Mouse (Mus musculus) midbrain, embryonic 11.5 days (tissue): ENCODE measurements around the gene Kncn. TPM values are rescaled to one million over a fixed set of nuclear protein-coding genes. Genes with fewer than 3 reads are reported as not detected.

Experiments used
- ATAC-seq: fragments of 200-750 bp; cut with Nextera tagmentation; 2 replicates; pipeline ENCODE4 v1.8.0; 2017; ENCODE audit warnings: moderate TSS enrichment, moderate library complexity; ENCODE audit not compliant: low FRiP score
- DNase-seq: peaks from one replicate; pipeline ENCODE4 v3.0.0; 2015; ENCODE audit warnings: low spot score; ENCODE audit errors: missing footprints
- H3K27ac ChIP-seq: fragments of 300-500 bp; sonication (generic); 2 replicates; pipeline ENCODE4 v1.5.1; 2014; ENCODE audit warnings: low read depth, low read length
- H3K27me3 ChIP-seq: fragments of 300-500 bp; sonication (generic); 2 replicates; pipeline ENCODE4 v1.6.1; 2014; ENCODE audit warnings: mild to moderate bottlenecking, low read length, moderate library complexity, mixed read lengths; ENCODE audit not compliant: control insufficient read depth, insufficient read depth
- H3K36me3 ChIP-seq: fragments of 300-500 bp; sonication (generic); 2 replicates; pipeline ENCODE4 v1.6.1; 2014; ENCODE audit warnings: mild to moderate bottlenecking, low read length, moderate library complexity, mixed read lengths; ENCODE audit not compliant: control insufficient read depth, insufficient read depth
- H3K4me1 ChIP-seq: fragments of 300-500 bp; sonication (generic); 2 replicates; pipeline ENCODE4 v1.6.1; 2014; ENCODE audit warnings: low read length; ENCODE audit not compliant: control insufficient read depth, insufficient read depth
- H3K4me2 ChIP-seq: fragments of 300-500 bp; sonication (generic); 2 replicates; pipeline ENCODE4 v1.6.1; 2014; ENCODE audit warnings: mild to moderate bottlenecking, moderate library complexity
- H3K4me3 ChIP-seq: fragments of 300-500 bp; sonication (generic); 2 replicates; pipeline ENCODE4 v1.5.1; 2014; ENCODE audit warnings: low read depth, low read length
- H3K9ac ChIP-seq: fragments of 300-500 bp; sonication (generic); 2 replicates; pipeline ENCODE4 v1.6.1; 2014; ENCODE audit warnings: low read length
- H3K9me3 ChIP-seq: fragments of 300-500 bp; sonication (generic); 2 replicates; pipeline ENCODE4 v1.6.1; 2016; ENCODE audit warnings: low read length; ENCODE audit not compliant: control insufficient read depth
- WGBS: fragments of 180-500 bp; shearing (Covaris S2); extraction: QIAGEN DNeasy Blood & Tissue Kit; methylation state at CpG from one replicate; pipeline ENCODE4 v1.1.7; 2014; 5-methylcytosine and 5-hydroxymethylcytosine counted together
- polyA plus RNA-seq: library from polyadenylated mRNA; unstranded; fragments of >200 nt; fragmentation: Nextera tagmentation; extraction: Ambion mirVana; gene quantifications from 2 replicates; pipeline ENCODE4 v1.2.1, GENCODE M21; 2014

Kncn gene
- not detected in 2 replicates for polyA plus RNA-seq

- Histone ChIP-seq H3K36me3 (no peaks in the 10 kb centered on the region), H3K9me3 (no peaks in the 10 kb centered on the region), H3K9ac (no peak within 1 kb of the TSS), H3K4me3 (no peak within 1 kb of the TSS), H3K27ac (no peak within 1 kb of the TSS), H3K4me1 (peaks cover 31% of the 10 kb centered on the region), H3K27me3 (peaks cover 2% of the 10 kb centered on the region; the same call in 1 of the 2 replicates), H3K4me2 (no peak within 1 kb of the TSS)
- DNase-seq (no peak), ATAC-seq (no peak)
- 72% methylated on average over 6 of the region's 6 CpGs for WGBS
These were observed at the start of gene Kncn for GRCm38 (mm10) chr4:115884022-115884421. Gene Kncn (plus strand): TSS chr4:115884400.

- 86% methylated on average over 2 of the region's 2 CpGs for WGBS
- no peak for ATAC-seq
- Histone ChIP-seq H3K4me1 (peaks cover 7% of the 10 kb centered on the region; the same call in 1 of the 2 replicates), H3K4me3 (no peak overlapping the region), H3K9me3 (no peaks in the 10 kb centered on the region), H3K4me2 (no peak overlapping the region), H3K27ac (no peak overlapping the region), H3K36me3 (no peaks in the 10 kb centered on the region), H3K27me3 (no peaks in the 10 kb centered on the region), H3K9ac (no peak overlapping the region)
- DNase-seq = peak; percentile 21
These were observed 48.6 kb upstream of the Kncn start for GRCm38 (mm10) chr4:115835576-115835975.

GRCm38 (mm10) chr4:115838196-115838595 is 46.0 kb upstream of the Kncn start:
- H3K4me1 ChIP-seq = peaks cover 7% of the 10 kb centered on the region; the same call in 1 of the 2 replicates
- no peak for ATAC-seq
- no peak overlapping the region for H3K9ac ChIP-seq
- H3K36me3 ChIP-seq = no peaks in the 10 kb centered on the region
- DNase-seq = no peak
- no peak overlapping the region for H3K4me2 ChIP-seq
- WGBS = 74% methylated on average over 4 of the region's 4 CpGs
- no peak overlapping the region for H3K27ac ChIP-seq
- no peaks in the 10 kb centered on the region for H3K9me3 ChIP-seq
- no peaks in the 10 kb centered on the region for H3K27me3 ChIP-seq
- H3K4me3 ChIP-seq = no peak overlapping the region

- DNase-seq (peak; percentile 98), ATAC-seq (peak; percentile 98)
- H3K9ac ChIP-seq = peak within 1 kb of the TSS; percentile 69
- peak within 1 kb of the TSS; percentile 70 for H3K4me3 ChIP-seq
- H3K27me3 ChIP-seq = no peaks in the 10 kb centered on the region
- peak within 1 kb of the TSS; percentile 73 for H3K4me2 ChIP-seq
- no peaks in the 10 kb centered on the region for H3K9me3 ChIP-seq
- peaks cover 7% of the 10 kb centered on the region; the same call in 1 of the 2 replicates for H3K4me1 ChIP-seq
- H3K27ac ChIP-seq = no peak within 1 kb of the TSS
- no peaks in the 10 kb centered on the region for H3K36me3 ChIP-seq
- 3% methylated on average over 51 of the region's 51 CpGs for WGBS
These were observed 45.2 kb upstream of the Kncn start, which contains the start of gene Mknk1 for GRCm38 (mm10) chr4:115838696-115839641. Gene Mknk1 (plus strand): TSS chr4:115839198.

- no peak for DNase-seq
- 70% methylated on average over 4 of the region's 4 CpGs for WGBS
- H3K36me3 ChIP-seq = no peaks in the 10 kb centered on the region
- peaks cover 7% of the 10 kb centered on the region; the same call in 1 of the 2 replicates for H3K4me1 ChIP-seq
- H3K4me3 ChIP-seq = peak overlapping the region; percentile 70
- no peak for ATAC-seq
- H3K27me3 ChIP-seq = no peaks in the 10 kb centered on the region
- H3K4me2 ChIP-seq = peak overlapping the region; percentile 73; the same call in 1 of the 2 replicates
- H3K9ac ChIP-seq = no peak overlapping the region; the same call in 1 of the 2 replicates
- no peak overlapping the region for H3K27ac ChIP-seq
- H3K9me3 ChIP-seq = no peaks in the 10 kb centered on the region
These were observed 44.2 kb upstream of the Kncn start for GRCm38 (mm10) chr4:115839956-115840355.

GRCm38 (mm10) chr4:115840842-115841241 is 43.4 kb upstream of the Kncn start:
- no peaks in the 10 kb centered on the region for H3K27me3 ChIP-seq
- ATAC-seq (no peak), DNase-seq (no peak)
- H3K9ac ChIP-seq = no peak overlapping the region
- H3K4me3 ChIP-seq = no peak overlapping the region
- H3K36me3 ChIP-seq = no peaks in the 10 kb centered on the region
- H3K4me1 ChIP-seq = peaks cover 7% of the 10 kb centered on the region; the same call in 1 of the 2 replicates
- no peaks in the 10 kb centered on the region for H3K9me3 ChIP-seq
- 94% methylated on average over 4 of the region's 4 CpGs for WGBS
- H3K4me2 ChIP-seq = no peak overlapping the region
- no peak overlapping the region for H3K27ac ChIP-seq

- DNase-seq = no peak
These were observed 37.5 kb upstream of the Kncn start for GRCm38 (mm10) chr4:115846656-115847055.

GRCm38 (mm10) chr4:115847377-115847776 is 36.8 kb upstream of the Kncn start:
- DNase-seq = no peak
- Histone ChIP-seq H3K9ac (no peak overlapping the region), H3K9me3 (no peaks in the 10 kb centered on the region), H3K4me1 (no peaks in the 10 kb centered on the region), H3K4me3 (no peak overlapping the region), H3K4me2 (no peak overlapping the region), H3K27ac (no peak overlapping the region), H3K27me3 (no peaks in the 10 kb centered on the region), H3K36me3 (peaks cover 2% of the 10 kb centered on the region; the same call in 1 of the 2 replicates)
- 63% methylated on average over 5 of the region's 5 CpGs for WGBS
- ATAC-seq = no peak

More at GRCm38 (mm10) chr4:115846656-115847055, 37.5 kb upstream of the Kncn start:
- no peak overlapping the region for H3K9ac ChIP-seq
- peaks cover 2% of the 10 kb centered on the region; the same call in 1 of the 2 replicates for H3K36me3 ChIP-seq
- H3K4me3 ChIP-seq = no peak overlapping the region
- no peaks in the 10 kb centered on the region for H3K27me3 ChIP-seq
- no peaks in the 10 kb centered on the region for H3K4me1 ChIP-seq
- no peak overlapping the region for H3K27ac ChIP-seq
- ATAC-seq = no peak
- WGBS = 69% methylated on average over 2 of the region's 2 CpGs
- no peak overlapping the region for H3K4me2 ChIP-seq
- no peaks in the 10 kb centered on the region for H3K9me3 ChIP-seq

GRCm38 (mm10) chr4:115848083-115848482 is 36.1 kb upstream of the Kncn start:
- DNase-seq (peak; percentile 6), ATAC-seq (no peak)
- H3K9me3 ChIP-seq = no peaks in the 10 kb centered on the region
- no peak overlapping the region for H3K9ac ChIP-seq
- H3K27ac ChIP-seq = no peak overlapping the region
- no peaks in the 10 kb centered on the region for H3K27me3 ChIP-seq
- 95% methylated on average over 1 of the region's 1 CpGs for WGBS
- no peaks in the 10 kb centered on the region for H3K4me1 ChIP-seq
- H3K36me3 ChIP-seq = peaks cover 2% of the 10 kb centered on the region; the same call in 1 of the 2 replicates
- H3K4me2 ChIP-seq = no peak overlapping the region
- no peak overlapping the region for H3K4me3 ChIP-seq
